Mouse (Mus musculus) kidney, embryonic 15.5 days (tissue): ENCODE results near the gene Paqr5. TPM values are rescaled to one million over a fixed set of nuclear protein-coding genes. Genes with fewer than 3 reads are reported as not detected.

Source experiments
- ATAC-seq: fragments of 200-750 bp; cut with Nextera tagmentation; replicated peaks from 2 replicates; pipeline ENCODE4 v1.8.0; 2017; ENCODE audit warnings: moderate TSS enrichment; ENCODE audit not compliant: low FRiP score
- H3K27ac ChIP-seq: fragments of 300-500 bp; sonication (generic); 2 replicates; pipeline ENCODE4 v1.5.1; 2015; ENCODE audit warnings: mild to moderate bottlenecking, inconsistent platforms
- H3K27me3 ChIP-seq: fragments of 300-500 bp; sonication (generic); 2 replicates; pipeline ENCODE4 v1.6.1; 2015; ENCODE audit warnings: inconsistent platforms
- H3K36me3 ChIP-seq: fragments of 300-500 bp; sonication (generic); 2 replicates; pipeline ENCODE4 v1.6.1; 2015; ENCODE audit warnings: inconsistent platforms
- H3K4me1 ChIP-seq: fragments of 300-500 bp; sonication (generic); 2 replicates; pipeline ENCODE4 v1.6.1; 2015; ENCODE audit warnings: inconsistent platforms
- H3K4me2 ChIP-seq: fragments of 300-500 bp; sonication (generic); 2 replicates; pipeline ENCODE4 v1.6.1; 2015; ENCODE audit warnings: moderate library complexity, mild to moderate bottlenecking, inconsistent platforms
- H3K4me3 ChIP-seq: fragments of 300-500 bp; sonication (generic); replicated peaks from 2 replicates; pipeline ENCODE4 v1.5.1; 2015; ENCODE audit warnings: mild to moderate bottlenecking, inconsistent platforms
- H3K9ac ChIP-seq: fragments of 300-500 bp; sonication (generic); 2 replicates; pipeline ENCODE4 v1.6.1; 2015; ENCODE audit warnings: mild to moderate bottlenecking, inconsistent platforms
- H3K9me3 ChIP-seq: fragments of 300-500 bp; sonication (generic); replicated peaks from 2 replicates; pipeline ENCODE4 v1.6.1; 2016; ENCODE audit warnings: inconsistent platforms
- WGBS: fragments of 180-500 bp; shearing (Covaris S2); methylation state at CpG from one replicate; pipeline ENCODE4 v1.1.7; 2015; ENCODE audit warnings: mixed read lengths; 5-methylcytosine and 5-hydroxymethylcytosine counted together
- polyA plus RNA-seq: library from polyadenylated mRNA; unstranded; fragments of >200 nt; fragmentation: Nextera tagmentation; extraction: Ambion mirVana; gene quantifications from 2 replicates; pipeline ENCODE4 v1.2.1, GENCODE M21; 2015

Paqr5 gene
- polyA plus RNA-seq, 1 experiment from 2014 or later, result 26.8 TPM

GRCm38 (mm10) chr9:61946623-61947401 is 79.8 kb downstream of the Paqr5 start, which contains the start of gene Kif23:
Gene Kif23, minus strand, starts transcription at chr9:61946774.
- peak within 1 kb of the TSS; percentile 80 for H3K4me3 ChIP-seq
- no peaks in the 10 kb centered on the region for H3K9me3 ChIP-seq
- peak within 1 kb of the TSS; percentile 72 for H3K9ac ChIP-seq
- peaks cover 21% of the 10 kb centered on the region for H3K36me3 ChIP-seq
- peaks cover 19% of the 10 kb centered on the region for H3K4me1 ChIP-seq
- H3K4me2 ChIP-seq, result peak within 1 kb of the TSS; percentile 95
- peak within 1 kb of the TSS; percentile 88 for H3K27ac ChIP-seq
- WGBS, result under 1% methylated on average over 44 of the region's 44 CpGs
- peak; percentile 96 for ATAC-seq
- H3K27me3 ChIP-seq, result no peaks in the 10 kb centered on the region

DNA sequence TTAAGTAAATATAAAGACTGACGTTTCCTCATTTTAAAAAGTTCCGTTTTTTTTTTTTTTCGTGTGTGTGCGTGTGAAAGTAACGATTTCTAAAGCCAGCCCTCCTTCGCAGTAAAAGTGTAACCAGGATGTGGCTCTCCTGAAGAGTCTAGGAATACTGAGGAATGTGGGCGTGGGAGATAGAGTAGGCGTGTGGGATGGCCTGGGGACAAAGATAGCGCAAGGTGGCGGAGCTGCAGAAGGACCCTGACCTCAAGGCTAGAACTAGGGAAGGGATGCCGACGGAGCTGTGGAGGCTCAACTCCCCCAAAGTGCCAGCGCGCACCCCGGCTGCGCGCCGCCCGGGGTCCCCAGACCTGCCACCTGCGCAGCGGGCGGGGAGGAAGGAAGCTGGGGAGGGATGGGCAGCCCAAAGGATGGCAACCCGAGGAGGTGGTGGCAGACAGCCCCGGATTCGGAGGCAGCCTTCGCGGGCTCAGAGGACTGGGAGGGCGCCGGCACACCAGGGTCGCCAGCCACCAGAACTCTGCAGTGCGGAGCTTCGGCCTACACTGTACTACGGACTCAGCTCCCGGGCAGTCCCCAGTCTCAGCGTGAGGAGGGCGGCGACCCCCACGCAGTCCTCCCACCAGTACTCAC is 80.6 kb downstream of the Paqr5 start:
- Histone ChIP-seq H3K36me3 (peaks cover 29% of the 10 kb centered on the region), H3K4me3 (peak overlapping the region; percentile 80), H3K27ac (peak overlapping the region; percentile 88), H3K4me1 (peaks cover 19% of the 10 kb centered on the region), H3K4me2 (peak overlapping the region; percentile 95), H3K27me3 (no peaks in the 10 kb centered on the region), H3K9ac (peak overlapping the region; percentile 72), H3K9me3 (no peaks in the 10 kb centered on the region)
- ATAC-seq, result peak; percentile 82
- under 1% methylated on average over 38 of the region's 38 CpGs for WGBS

DNA sequence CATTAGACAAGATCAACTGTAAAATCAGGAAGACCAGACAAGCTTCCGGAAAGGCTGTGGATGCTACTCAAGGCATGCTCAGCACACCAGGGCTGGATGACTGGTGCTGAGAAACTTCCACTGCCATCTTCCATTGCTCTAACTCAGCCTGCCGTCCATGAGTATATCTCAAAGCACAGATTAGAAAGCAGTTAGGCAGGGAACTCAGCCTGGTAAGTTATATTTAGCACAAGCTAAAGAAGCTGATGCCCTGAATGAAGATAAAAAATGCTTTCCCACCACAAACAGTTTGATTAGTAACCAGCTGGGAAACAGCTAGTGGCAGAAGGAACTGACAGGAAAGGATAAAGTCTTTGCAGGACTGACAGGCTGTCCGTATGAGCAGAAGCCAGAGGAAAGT is 85.6 kb downstream of the Paqr5 start:
- no peak overlapping the region for H3K4me2 ChIP-seq
- ATAC-seq, result no peak
- WGBS, result 82% methylated on average over 3 of the region's 3 CpGs
- no peaks in the 10 kb centered on the region for H3K27me3 ChIP-seq
- H3K27ac ChIP-seq, result no peak overlapping the region
- H3K9me3 ChIP-seq, result no peaks in the 10 kb centered on the region
- H3K4me1 ChIP-seq, result peaks cover 7% of the 10 kb centered on the region
- H3K9ac ChIP-seq, result no peak overlapping the region
- H3K36me3 ChIP-seq, result peaks cover 79% of the 10 kb centered on the region
- H3K4me3 ChIP-seq, result no peak overlapping the region

DNA sequence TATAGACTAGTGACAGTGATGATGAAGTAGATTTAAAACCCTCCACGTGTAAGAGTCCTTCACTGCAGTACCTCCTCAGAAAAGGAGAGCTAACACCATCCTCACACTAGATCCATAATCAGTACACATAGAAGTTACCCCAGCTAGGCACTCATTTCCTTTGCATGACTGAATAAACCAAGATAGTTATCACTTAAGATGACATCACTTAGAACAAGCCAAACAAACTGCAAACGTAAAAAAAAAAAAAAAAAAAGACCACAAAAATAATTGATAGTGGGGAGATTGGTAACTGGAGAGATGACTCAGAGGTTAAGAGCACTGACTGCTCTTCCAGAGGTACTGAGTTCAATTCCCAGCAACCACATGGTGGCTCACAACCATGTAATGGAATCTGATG is 93.3 kb downstream of the Paqr5 start:
- H3K4me1 ChIP-seq, result no peaks in the 10 kb centered on the region
- no peaks in the 10 kb centered on the region for H3K9me3 ChIP-seq
- peaks cover 99% of the 10 kb centered on the region for H3K36me3 ChIP-seq
- H3K4me2 ChIP-seq, result no peak overlapping the region
- no peak overlapping the region for H3K4me3 ChIP-seq
- no peak for ATAC-seq
- no peak overlapping the region for H3K27ac ChIP-seq
- WGBS, result 66% methylated on average over 2 of the region's 2 CpGs
- no peaks in the 10 kb centered on the region for H3K27me3 ChIP-seq
- no peak overlapping the region for H3K9ac ChIP-seq

GRCm38 (mm10) chr9:61932009-61932408 is 94.6 kb downstream of the Paqr5 start:
- H3K4me2 ChIP-seq, result no peak overlapping the region
- no peaks in the 10 kb centered on the region for H3K4me1 ChIP-seq
- no peak overlapping the region for H3K4me3 ChIP-seq
- peaks cover 98% of the 10 kb centered on the region for H3K36me3 ChIP-seq
- 94% methylated on average over 3 of the region's 3 CpGs for WGBS
- H3K9me3 ChIP-seq, result no peaks in the 10 kb centered on the region
- H3K27ac ChIP-seq, result no peak overlapping the region
- no peaks in the 10 kb centered on the region for H3K27me3 ChIP-seq
- H3K9ac ChIP-seq, result no peak overlapping the region
- no peak for ATAC-seq

GRCm38 (mm10) chr9:61925086-61925660 is 101.5 kb downstream of the Paqr5 start:
- no peak overlapping the region for H3K27ac ChIP-seq
- no peaks in the 10 kb centered on the region for H3K4me1 ChIP-seq
- H3K9ac ChIP-seq, result no peak overlapping the region
- H3K4me3 ChIP-seq, result no peak overlapping the region
- no peaks in the 10 kb centered on the region for H3K27me3 ChIP-seq
- peaks cover 97% of the 10 kb centered on the region for H3K36me3 ChIP-seq
- no peak for ATAC-seq
- H3K9me3 ChIP-seq, result no peaks in the 10 kb centered on the region
- no peak overlapping the region for H3K4me2 ChIP-seq
- WGBS, result 90% methylated on average over 10 of the region's 10 CpGs

DNA sequence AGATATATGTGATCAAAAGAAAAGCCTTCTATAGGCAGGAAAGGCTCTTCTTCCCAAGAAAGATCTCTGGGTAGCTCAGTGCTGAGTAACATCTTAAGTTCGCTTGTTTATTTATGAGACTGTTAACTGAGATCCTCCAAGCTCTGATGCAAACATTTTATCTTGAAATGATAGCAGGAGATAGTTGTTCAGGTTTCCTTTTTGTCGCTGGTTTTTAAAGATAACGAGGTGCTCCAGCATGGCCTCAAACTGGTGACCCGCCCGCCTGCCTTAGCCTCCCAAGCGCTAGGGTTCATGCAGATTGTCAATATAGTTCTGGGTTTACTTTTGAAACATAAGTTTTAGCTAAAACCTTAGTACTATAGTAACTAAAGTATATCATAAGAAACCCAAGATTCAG is 106.3 kb downstream of the Paqr5 start:
- Histone ChIP-seq H3K4me1 (peaks cover 3% of the 10 kb centered on the region; the same call in 1 of the 2 replicates), H3K27me3 (no peaks in the 10 kb centered on the region), H3K4me3 (no peak overlapping the region), H3K36me3 (peaks cover 89% of the 10 kb centered on the region), H3K9ac (no peak overlapping the region), H3K4me2 (no peak overlapping the region), H3K27ac (no peak overlapping the region), H3K9me3 (no peaks in the 10 kb centered on the region)
- 95% methylated on average over 6 of the region's 6 CpGs for WGBS
- no peak for ATAC-seq

GRCm38 (mm10) chr9:61919464-61919863 is 107.2 kb downstream of the Paqr5 start:
- Histone ChIP-seq H3K27ac (no peak overlapping the region), H3K36me3 (peaks cover 80% of the 10 kb centered on the region), H3K4me2 (no peak overlapping the region), H3K4me1 (peaks cover 3% of the 10 kb centered on the region; the same call in 1 of the 2 replicates), H3K4me3 (no peak overlapping the region), H3K27me3 (no peaks in the 10 kb centered on the region), H3K9ac (no peak overlapping the region), H3K9me3 (no peaks in the 10 kb centered on the region)
- WGBS, result 95% methylated on average over 5 of the region's 5 CpGs
- ATAC-seq, result no peak

DNA sequence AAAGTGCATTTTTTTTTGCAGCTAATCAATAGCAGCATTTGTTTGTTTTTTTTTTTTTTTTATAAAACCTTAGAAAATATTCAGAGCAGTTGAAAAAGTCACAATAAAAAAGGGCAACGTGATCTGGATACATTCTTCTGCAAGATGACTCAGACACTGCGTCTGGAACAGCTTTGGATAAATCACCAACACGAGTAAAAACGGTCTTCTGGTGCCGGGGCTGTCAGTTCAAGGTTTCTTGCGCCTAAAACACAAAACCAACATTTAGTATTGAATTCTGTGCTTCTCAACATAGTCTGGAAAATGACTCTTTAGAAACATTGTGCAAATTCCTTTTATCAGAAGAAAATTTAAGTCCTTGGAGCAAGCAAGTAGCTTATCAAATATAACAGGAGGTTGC is 109.2 kb downstream of the Paqr5 start:
- 94% methylated on average over 6 of the region's 6 CpGs for WGBS
- no peak for ATAC-seq
- Histone ChIP-seq H3K27me3 (no peaks in the 10 kb centered on the region), H3K9me3 (no peaks in the 10 kb centered on the region), H3K4me2 (no peak overlapping the region), H3K4me3 (no peak overlapping the region), H3K36me3 (peaks cover 73% of the 10 kb centered on the region), H3K9ac (no peak overlapping the region), H3K27ac (no peak overlapping the region), H3K4me1 (peaks cover 15% of the 10 kb centered on the region)

GRCm38 (mm10) chr9:61916986-61917385 is 109.7 kb downstream of the Paqr5 start:
- no peak overlapping the region for H3K4me3 ChIP-seq
- no peaks in the 10 kb centered on the region for H3K27me3 ChIP-seq
- peaks cover 19% of the 10 kb centered on the region for H3K4me1 ChIP-seq
- H3K9me3 ChIP-seq, result no peaks in the 10 kb centered on the region
- WGBS, result 86% methylated on average over 3 of the region's 3 CpGs
- H3K36me3 ChIP-seq, result peaks cover 73% of the 10 kb centered on the region
- H3K27ac ChIP-seq, result no peak overlapping the region
- no peak overlapping the region for H3K9ac ChIP-seq
- H3K4me2 ChIP-seq, result no peak overlapping the region
- ATAC-seq, result no peak

DNA sequence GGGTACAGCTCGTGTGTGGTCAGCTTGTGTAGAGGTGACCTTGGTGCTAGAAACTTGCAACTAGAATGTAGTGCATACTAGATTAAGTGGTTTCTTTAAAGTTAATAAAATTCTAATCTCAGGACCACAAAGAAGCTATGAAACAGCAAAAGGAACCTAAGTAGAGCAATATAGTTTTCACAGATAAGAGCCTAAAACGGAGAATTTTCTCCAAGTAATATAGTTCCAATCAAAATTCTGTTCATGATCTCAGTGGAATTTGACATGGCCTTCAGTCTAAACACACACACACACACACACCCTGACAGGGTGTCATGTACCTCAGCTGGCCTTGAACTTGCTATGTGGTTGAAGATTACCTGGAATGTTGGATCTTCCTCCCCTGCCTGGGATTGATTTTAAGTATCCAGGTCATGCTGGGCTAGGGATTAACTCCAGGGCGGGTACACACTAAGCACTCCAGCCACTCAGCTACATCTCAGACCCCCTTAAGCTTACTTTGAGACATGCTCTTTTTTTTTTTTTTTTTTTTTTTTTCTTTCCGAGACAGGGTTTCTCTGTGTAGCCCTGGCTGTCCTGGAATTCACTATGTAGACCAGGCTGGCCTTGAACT is 111.2 kb downstream of the Paqr5 start:
- peak overlapping the region; percentile 72 for H3K4me3 ChIP-seq
- H3K36me3 ChIP-seq, result peaks cover 70% of the 10 kb centered on the region
- H3K9ac ChIP-seq, result peak overlapping the region; percentile 58; the same call in 1 of the 2 replicates
- H3K9me3 ChIP-seq, result no peaks in the 10 kb centered on the region
- no peaks in the 10 kb centered on the region for H3K27me3 ChIP-seq
- H3K27ac ChIP-seq, result peak overlapping the region; percentile 98
- H3K4me2 ChIP-seq, result peak overlapping the region; percentile 76
- 55% methylated on average over 4 of the region's 4 CpGs for WGBS
- H3K4me1 ChIP-seq, result peaks cover 26% of the 10 kb centered on the region
- ATAC-seq, result no peak

DNA sequence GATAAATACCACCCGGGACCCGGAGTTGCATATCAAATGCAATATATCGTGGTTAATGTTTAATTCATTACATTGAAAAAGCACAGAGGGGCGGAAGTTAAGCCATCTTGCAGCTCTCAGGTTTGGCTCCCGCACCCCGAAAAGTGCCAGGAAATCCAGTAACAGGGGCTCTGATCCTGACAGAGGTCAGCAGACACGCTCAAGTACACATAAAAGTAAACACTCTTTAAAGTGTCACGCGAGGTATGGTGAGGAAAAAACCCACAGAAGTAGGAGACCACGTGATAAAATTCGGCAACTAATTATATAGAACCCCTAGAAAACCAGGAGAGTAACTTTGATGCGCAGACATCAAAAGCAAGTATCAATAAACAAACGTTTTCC is 111.7 kb downstream of the Paqr5 start:
- peak overlapping the region; percentile 98 for H3K27ac ChIP-seq
- H3K4me2 ChIP-seq, result peak overlapping the region; percentile 76
- peaks cover 26% of the 10 kb centered on the region for H3K4me1 ChIP-seq
- 2% methylated on average over 13 of the region's 13 CpGs for WGBS
- no peak for ATAC-seq
- no peaks in the 10 kb centered on the region for H3K9me3 ChIP-seq
- no peaks in the 10 kb centered on the region for H3K27me3 ChIP-seq
- peak overlapping the region; percentile 72 for H3K4me3 ChIP-seq
- peaks cover 64% of the 10 kb centered on the region for H3K36me3 ChIP-seq
- peak overlapping the region; percentile 58 for H3K9ac ChIP-seq
